Mouse (Mus musculus) brain, embryonic 14.5 days (tissue): ENCODE data around the gene Usp51.
A peak's percentile ranks its signal among the peaks of the same experiment; 100 is the strongest.

Experiments used
- CTCF ChIP-seq: fragments of 200-500 bp; IDR thresholded peaks from 2 replicates; pipeline ENCODE4 v1.5.1; 2012; ENCODE audit warnings: inconsistent platforms, mild to moderate bottlenecking, moderate library complexity, borderline replicate concordance; ENCODE audit not compliant: insufficient read depth, insufficient read length; ENCODE audit errors: extremely low read depth
- POLR2A ChIP-seq: fragments of 200-500 bp; IDR thresholded peaks from 2 replicates; pipeline ENCODE4 v1.6.1; 2012; ENCODE audit warnings: mild to moderate bottlenecking, inconsistent platforms, borderline replicate concordance; ENCODE audit not compliant: poor library complexity, insufficient read depth, insufficient read length, severe bottlenecking; ENCODE audit errors: extremely low read depth

- peak; percentile 31; the same call in 1 of the 2 replicates for TF ChIP-seq CTCF
- TF ChIP-seq POLR2A = no peak
Observed at GRCm38 (mm10) chrX:153006387-153006841, at the start of gene Usp51.
